Mouse (Mus musculus): ENCODE results near the gene Uqcrc2. TPM values are rescaled to one million over a fixed set of nuclear protein-coding genes. Genes with fewer than 3 reads are reported as not detected.

The Uqcrc2 gene
- polyA plus RNA-seq, 1 experiment from 2014 or later: 231 TPM

Other genes with a start within 250 kb of the Uqcrc2 start
- gene Abca16, start 225.5 kb upstream of the Uqcrc2 start, polyA plus RNA-seq (2015; fragmentation: Nextera tagmentation; extraction: Ambion mirVana): not detected in 2 replicates
- 0.24 and 0.35 TPM in 2 replicates for gene Pdzd9, start 35.2 kb downstream of the Uqcrc2 start, polyA plus RNA-seq (2015; fragmentation: Nextera tagmentation; extraction: Ambion mirVana)
- gene Mosmo, start 42.4 kb downstream of the Uqcrc2 start, polyA plus RNA-seq (2015; fragmentation: Nextera tagmentation; extraction: Ambion mirVana): 13.2 and 13.5 TPM in 2 replicates
- gene Vwa3a, start 104.1 kb downstream of the Uqcrc2 start, polyA plus RNA-seq (2015; fragmentation: Nextera tagmentation; extraction: Ambion mirVana): 0.91 and 2.0 TPM in 2 replicates
- gene Gm5737, start 177.2 kb downstream of the Uqcrc2 start, polyA plus RNA-seq (2015; fragmentation: Nextera tagmentation; extraction: Ambion mirVana): not detected in 2 replicates
- gene Eef2k, start 207.7 kb downstream of the Uqcrc2 start, polyA plus RNA-seq (2015; fragmentation: Nextera tagmentation; extraction: Ambion mirVana): 38.9 and 40.3 TPM in 2 replicates

Measured in forebrain, embryonic 16.5 days (tissue).